Mouse (Mus musculus): Measurements from ENCODE around the gene Sdccag8. TPM values are rescaled to one million over a fixed set of nuclear protein-coding genes. Genes with fewer than 3 reads are reported as not detected.
A peak's percentile ranks its signal among the peaks of the same experiment; 100 is the strongest.
"Not testable (repeated sequence)": the region's sequence is repeated elsewhere in the genome, so short reads cannot be mapped to it uniquely, and the experiment has no call there.

The Sdccag8 gene
- total RNA-seq, 4 experiments from 2014 or later, result 14.8 to 17.9 (median 15.0) TPM

DNA sequence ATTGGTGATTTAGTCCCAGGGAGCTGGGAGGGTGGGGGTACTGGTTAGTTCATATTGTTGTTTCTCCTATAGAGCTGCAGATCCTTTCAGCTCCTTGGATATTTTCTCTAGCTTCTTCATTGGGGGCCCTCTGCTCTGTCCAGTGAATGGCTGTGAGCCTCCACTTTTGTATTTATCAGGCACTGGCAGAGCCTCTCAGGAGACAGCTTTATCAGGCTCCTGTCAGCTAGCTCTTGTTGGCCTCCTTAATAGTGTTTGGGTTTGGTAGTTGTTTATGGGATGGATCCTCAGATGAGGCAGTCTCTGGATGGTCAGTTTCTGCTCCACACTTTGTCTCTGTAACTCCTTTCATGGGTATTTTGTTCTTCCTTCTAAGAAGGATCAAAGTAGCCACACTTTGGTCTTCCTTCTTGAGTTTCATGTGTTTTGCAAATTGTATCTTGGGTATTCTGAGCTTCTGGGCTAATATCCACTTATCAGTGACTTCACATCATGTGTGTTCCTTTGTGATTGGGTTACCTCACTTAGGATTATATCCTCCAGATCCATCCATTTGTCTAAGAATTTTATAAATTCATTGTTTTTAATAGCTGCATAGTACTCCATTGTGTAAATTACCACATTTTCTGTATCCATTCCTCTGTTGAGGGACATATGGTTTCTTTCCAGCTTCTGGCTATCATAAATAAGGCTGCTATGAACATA, 127.0 kb downstream of the Sdccag8 start:
- DNase-seq (ENCODE audit: low spot score in 2 of 2), result not testable (repeated sequence)

DNA sequence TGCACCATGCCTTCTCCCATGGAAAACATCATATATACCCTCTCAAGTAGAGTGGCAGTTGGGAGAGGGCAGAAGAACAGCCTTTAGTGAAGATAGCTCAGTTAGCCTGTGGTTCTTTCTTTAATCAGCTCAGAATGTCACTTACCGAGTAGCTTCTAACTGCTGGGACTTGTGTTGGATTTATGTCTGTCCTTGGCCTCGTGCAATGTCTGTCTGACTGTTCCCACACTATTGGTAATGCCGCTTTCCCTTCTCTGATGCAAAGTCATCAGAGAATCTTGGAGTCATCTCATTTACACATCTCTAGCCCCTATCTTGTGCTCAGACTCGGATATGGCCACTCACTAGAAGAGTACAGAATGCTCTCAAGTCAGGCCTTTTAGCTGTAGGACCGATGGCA, 128.7 kb downstream of the Sdccag8 start:
- no peak for DNase-seq (ENCODE audit: low spot score in 2 of 2)

DNA sequence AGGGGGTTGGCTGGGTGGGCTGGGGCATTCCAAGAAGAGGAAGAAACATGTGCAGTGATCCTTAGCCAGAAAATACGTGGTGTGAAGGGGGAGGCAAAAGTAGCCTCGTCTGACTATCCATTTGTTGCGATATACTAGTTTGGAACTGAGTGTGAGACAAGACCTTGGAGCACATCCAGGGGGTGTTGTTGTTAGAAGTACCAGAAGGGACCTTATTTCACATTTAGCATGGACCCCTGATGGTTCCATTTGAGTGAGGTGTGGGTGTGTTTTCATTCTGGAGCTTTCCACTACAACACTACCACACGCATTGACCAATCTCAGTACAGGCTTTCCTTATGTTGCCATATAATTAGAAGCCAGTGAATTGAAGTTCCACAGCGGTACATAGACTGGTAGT, 129.5 kb downstream of the Sdccag8 start:
- DNase-seq (ENCODE audit: low spot score in 2 of 2), result no peak

DNA sequence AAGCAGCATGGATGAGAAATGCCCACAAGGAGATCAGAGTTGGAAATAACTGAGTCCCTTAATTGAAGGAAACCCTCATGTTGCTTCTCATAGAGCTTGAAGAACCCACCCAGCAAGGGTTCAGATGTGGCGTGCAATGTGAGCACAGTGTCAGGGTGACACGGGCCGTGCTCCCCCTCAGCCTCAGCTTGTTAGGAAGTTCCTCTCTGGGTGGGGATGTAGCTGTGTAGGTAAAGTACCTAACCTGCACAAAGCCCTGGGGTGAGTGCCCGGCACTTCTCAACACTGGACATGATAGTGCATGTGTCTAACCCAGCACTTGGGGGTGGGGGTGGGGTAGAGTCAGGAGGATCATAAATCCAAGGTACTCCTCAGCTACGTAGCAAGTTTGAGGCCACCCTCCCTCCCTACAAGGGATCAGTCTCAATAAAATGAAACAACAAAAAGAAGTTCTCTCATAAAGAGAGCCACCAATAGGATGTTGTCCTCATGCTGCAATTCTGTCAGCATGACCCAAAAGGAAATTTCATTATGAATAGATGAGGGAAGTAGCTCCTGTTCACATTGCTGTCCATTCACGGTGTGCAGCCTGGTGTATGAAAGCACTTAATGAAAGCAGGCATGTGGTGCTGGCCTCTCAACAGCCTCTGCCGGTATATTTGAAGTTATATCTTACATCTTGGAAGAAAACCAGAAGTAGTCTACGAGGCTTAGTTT, 130.2 kb downstream of the Sdccag8 start:
- no peak for DNase-seq (ENCODE audit: low spot score in 2 of 2)

DNA sequence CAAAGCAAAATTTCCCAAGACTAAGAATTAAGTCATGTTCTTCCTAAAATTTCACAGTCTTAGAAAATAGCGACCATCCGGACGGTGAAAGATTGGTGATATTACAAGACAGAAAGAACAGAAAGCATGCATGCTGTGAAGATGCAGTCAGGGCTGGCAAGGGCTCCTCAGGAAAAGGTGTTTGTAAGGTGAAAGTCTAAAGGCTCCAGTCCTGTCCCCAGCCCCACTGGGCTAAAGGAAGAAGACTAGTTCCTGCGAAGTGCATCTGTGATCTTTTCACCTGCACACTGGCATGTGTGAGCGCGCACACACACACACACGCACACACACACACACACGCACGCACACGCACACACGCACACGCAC, 130.7 kb downstream of the Sdccag8 start:
- DNase-seq (ENCODE audit: low spot score in 2 of 2), result no peak

DNA sequence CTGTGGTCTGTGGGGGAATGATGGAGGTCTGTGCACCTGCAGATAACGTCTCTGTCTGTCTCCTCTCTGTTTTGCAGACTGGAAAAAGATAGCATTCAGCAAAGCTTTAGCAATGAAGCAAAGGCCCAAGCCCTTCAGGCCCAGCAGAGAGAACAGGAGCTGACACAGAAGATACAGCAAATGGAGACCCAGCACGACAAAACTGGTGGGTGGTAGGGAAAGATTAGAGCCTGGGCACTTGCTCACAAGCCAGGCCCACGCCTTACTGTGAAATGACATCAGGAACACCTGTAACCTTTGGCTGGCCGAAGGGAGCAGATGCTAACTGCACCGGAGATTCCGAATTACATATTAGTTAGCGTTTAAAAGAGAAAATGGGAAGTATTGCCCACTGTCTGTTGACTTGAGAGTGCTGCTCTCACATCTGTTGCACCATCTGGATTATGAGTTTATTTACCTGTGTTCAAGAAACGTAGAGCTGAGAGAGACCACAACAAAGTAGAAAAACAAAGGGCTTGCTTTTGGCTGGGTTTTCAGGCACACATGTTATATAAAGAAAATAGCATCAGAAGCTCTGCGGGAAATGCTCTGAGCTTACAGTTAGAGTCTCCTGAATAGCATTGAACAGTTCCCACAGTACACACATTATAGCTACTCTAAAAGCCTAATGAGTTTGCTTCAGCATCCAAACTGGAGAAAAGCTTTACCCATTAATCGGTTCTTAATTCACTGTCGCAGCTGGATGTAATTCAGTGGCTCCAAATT, 131.8 kb downstream of the Sdccag8 start:
- DNase-seq (ENCODE audit: low spot score in 2 of 2), result no peak

DNA sequence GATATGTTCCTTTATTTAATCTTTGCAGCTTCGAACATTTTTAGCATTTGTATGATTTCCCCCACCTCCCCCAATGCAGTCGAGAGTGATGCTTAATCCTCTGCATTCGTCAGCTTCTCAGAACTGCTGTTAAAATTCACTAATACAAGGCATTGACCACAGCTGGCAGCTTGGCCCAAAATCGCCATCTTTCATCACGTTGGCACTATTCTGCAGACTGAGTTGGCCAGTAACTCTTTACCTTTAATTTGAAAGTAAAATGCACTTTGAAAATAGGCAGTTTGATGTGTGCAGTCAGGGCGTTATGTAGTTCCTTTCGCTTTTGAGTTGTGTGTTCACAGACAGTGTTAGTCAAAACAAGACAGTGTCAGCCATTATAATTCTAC, 132.3 kb downstream of the Sdccag8 start:
- DNase-seq (ENCODE audit: low spot score in 2 of 2), result no peak

DNA sequence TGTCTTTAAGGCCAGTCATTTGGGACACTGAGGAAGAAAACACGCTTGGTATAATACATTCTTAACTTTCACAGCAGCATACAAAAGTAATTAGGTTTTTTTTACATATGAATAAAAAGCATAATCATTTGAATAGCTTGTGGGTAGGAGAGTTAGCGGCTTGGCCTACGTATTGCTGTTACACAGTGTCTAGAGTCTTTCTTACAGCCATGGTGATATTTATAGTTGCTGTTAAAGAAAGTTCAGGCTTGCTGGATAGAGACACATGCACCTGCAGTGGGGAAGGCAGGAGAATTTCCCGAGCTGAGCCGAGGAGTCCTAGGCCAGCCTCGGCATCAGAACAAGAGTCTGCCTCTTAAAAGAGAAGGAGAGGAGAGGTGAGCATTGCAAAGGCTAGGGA, 134.4 kb downstream of the Sdccag8 start:
- DNase-seq (ENCODE audit: low spot score in 2 of 2), result no peak

DNA sequence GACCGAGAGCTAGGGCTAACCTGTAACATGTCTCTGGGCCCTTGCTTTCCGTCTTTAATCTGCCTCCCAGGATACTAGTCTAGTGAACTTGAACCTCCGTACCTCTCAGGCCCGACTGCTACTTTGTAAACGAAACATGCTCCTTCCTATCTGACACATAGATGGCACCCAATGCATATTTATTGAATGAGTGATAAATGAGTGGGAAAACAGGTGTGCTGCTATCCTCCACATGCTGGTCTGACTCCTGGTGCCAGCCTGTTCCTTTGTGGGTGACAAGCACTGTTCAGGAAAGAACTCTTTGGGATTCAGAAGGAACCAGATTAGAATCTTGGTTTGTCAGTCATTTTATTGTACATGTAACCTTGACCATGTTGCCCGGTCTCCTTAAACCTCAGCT, 134.9 kb downstream of the Sdccag8 start:
- DNase-seq (ENCODE audit: low spot score in 2 of 2), result no peak

DNA sequence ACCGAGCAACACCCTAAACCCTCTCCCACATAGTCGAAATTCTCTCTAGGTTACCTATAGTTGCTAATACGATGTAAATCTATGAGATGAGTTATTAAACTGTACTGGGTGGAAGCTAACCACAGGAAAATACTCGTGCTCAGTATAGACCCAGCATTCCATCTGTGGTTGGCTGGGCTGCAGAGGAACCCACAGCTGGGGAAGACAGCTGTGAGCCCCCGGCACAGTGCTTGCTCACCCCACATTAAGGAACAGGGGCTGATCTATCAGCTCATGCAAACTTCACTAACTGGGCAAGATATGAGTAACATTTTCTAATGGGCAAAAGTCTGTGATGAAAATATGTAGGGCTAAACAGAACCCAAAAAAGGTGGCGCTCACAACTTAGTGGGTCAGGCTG, 135.6 kb downstream of the Sdccag8 start:
- no peak for DNase-seq (ENCODE audit: low spot score in 2 of 2)

DNA sequence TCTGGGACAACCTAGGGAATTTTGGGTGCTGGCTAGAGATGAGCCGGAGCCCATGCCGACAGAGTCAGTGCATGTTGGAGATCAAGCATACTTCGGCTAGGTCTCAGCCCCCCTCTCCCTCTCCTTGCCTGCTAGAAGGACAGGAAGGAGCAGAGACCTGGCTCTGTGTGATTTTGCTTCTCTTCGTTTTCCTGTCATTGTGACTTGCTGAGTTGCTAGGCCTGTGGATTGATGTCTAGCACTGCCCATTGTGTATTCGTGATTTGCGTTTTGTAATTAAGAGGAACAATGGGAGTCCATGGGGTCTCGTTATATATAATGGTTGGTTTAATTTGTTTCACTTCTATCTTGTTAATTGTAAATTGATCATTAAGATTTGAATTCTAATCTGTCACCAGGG, 137.4 kb downstream of the Sdccag8 start:
- DNase-seq (ENCODE audit: low spot score in 2 of 2), result no peak

DNA sequence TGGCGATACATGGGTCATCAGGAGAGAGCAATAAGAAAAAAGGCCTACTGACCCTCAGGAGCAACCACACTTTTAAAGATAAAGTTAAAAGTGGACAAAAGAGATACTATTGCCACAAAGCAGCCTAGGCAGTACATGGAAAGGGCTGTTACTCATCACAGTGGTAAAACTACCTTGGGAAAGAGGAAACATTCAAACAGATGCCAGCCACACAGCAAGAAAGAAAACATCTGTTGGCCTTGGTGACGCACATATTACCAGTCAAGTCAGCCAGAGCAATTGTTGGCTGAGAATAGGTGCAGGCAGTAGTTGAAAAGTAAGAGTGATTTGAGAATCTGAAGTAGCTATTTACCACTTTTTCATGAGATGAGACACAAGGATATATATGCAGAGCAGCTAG, 143.9 kb downstream of the Sdccag8 start:
- no peak for DNase-seq (ENCODE audit: low spot score in 2 of 2)

DNA sequence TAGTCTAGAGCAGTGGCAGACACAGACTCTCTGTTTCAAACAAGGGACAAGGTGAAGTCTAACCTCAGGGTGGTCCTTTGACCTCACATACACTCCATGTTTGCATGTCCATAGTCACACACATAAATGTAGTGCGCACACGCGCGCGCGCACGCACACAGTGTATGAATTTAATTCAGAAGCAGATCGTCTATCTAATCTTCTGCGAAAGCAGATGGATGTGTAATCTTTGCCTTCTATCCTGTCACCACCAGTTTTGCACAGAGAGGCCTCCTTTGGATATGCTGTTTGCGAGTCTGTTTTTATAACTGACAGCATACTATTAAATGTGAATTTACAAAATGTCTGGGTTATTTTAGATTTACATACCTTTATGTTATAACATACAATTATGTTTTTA, 147.3 kb downstream of the Sdccag8 start:
- DNase-seq (ENCODE audit: low spot score in 2 of 2), result no peak

DNA sequence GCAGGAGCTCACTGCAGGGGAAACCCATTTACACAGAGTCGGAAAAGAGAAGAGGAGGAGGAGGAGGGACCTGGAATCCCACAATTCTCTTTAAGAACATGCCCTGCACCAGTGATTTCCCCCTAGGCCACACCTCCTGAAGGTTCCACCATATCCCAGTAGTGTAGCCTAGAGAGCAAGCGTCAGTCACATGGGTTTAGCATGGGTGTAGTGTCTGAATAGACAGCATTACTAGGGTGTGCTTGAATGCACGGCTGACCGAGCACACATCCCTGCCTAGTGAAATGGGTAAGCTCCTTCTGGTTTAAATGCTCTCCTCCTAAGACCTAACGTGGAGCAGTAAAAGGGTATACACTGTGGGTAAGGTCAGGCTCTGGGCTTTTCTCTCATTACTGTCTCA, 148.4 kb downstream of the Sdccag8 start:
- DNase-seq (ENCODE audit: low spot score in 2 of 2), result no peak

DNA sequence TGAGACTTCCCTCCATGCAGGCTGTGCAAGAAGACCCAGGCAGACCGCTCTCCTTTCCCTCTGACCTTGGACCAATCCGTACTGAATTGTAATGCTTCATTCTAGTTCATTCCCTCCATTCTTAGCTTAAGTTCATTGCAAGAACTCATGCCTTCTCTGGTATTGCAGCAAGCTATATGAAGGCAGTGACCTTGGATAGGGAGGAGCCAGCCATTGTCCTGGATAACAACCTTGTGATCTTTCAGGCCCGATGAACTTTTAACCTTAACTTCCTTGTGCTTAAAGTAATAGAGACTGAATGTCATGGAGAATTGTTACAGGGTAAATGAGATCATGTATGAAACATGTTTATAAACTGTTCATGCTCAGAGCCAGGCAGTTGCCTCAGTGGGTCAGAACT, 152.8 kb downstream of the Sdccag8 start:
- no peak for DNase-seq (ENCODE audit: low spot score in 2 of 2)

DNA sequence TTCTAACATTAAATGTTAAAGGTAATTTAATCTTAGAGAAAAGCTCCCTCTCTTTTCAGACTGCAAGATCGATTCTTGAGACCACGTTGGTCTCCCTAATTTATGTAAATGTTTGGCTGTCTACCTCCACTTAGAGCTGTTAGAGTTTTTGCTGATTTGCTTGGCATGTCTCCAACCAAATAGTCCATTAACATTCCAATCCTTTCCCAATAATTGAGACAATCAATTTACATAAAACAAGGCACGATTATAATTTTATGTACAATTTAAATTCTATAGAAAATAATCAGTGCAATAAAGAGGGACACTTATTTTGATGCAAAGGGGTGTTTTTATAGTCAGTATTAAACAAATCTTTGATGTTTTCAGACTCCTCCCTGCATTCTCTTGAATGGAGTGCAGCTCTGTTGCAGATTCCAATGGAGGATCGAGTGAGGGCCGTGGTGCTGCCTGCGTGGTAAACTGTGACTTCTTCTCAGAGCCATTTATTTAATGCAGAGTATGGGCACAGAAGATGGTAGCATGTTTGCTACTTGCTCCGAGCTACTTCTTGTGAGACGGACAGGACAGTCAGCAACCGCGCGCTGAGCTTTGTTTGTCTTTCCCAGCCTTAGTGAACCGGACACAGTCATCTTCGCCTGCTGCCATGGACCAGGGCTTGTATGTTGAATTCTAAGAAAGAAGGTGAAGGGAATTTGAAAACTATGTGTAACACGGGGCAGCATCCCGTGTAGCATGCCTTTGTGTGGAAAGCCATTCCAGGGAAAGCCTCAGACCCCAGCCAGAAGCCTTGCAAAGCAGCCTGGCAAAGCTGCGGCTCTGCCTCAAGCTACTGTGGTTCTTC, 156.4 kb downstream of the Sdccag8 start:
- DNase-seq (ENCODE audit: low spot score in 2 of 2), result no peak

DNA sequence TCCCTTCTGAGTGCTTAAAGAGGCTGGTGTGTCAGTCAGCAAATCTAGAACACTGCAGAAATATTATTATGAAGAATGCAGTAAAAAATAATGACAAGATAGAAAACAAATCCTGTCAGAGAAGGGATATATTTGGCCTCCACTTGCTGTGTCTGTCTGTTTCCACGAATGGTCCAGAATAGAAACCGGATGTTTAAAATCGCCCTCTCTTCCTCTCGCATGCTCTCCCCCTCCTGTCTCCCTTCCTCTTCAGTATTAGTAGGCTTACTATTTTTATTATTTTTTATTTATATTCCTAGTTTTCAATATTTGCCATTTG, 157.0 kb downstream of the Sdccag8 start:
- DNase-seq (ENCODE audit: low spot score in 2 of 2), result no peak

DNA sequence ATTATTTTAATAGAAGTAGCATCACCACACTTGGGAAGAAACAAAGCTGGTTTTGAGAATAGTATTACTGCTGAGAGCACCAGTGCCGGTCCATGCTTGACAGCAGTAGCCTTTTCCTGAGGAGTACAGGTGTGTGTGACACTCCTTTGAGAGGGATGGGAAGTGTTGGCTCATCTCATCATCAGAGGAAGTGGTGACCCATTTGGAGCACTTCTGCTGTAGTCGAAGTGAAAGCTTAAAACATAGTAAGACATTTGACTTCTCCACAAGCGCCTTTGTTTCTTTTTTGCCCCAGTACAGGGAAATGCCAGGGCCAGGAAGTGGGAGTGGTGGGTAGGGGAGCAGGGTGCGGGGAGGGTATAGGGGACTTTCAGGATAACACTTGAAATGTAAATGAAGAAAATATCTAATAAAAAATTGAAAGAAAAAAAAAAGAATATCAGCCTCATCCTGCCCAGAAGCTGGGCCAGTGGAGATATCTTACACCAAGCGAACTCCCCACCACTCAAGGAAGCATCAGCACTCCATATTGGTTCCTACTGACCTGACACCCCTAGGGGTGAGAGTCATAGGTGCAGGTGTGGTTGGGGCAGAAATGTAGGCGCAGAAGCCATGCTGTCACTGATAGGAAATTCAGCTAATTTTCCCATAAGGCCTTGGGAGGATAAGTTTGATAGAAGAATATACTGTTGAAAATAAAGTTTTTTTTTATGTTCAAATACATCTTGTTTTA, 159.1 kb downstream of the Sdccag8 start:
- DNase-seq (ENCODE audit: low spot score in 2 of 2), result no peak

DNA sequence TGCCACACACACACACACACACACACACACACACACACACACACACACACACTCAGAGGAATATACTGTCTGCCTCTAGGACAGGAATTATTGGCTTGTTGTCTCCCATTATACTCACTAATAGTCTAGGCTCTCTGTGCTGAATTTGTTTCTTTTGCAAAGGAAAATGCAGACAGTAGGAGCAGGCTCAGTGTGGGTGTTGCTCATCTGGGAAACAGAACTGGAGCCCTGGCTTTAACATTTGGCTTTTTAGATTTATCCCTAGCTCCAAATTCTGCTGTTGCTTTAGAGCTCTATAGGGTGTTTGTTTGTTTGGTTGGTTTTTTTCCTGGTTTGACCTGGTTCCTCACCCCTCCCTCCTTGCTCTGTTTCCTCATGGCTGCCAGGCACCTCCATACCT, 164.8 kb downstream of the Sdccag8 start:
- DNase-seq (ENCODE audit: low spot score in 2 of 2), result no peak

DNA sequence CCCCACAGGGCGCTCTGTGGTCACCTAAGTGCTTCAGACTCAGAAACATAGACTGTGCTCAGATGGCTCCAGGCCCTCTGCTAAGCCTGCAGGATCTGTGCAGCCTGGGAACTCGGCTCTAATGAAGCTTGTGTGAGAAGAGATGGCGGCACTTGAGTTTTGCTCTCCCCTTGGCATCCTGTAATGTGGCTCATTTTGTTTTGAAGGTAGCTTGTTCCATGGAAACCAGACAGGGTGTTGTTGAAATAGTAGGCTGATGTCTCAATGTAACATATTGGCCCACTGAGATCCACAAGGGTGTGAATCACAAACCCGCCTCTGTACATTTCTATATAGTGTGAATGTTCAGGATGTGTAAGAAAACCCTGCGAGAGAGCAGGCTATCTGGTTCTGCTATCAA, 165.7 kb downstream of the Sdccag8 start:
- peak in 1 of 2 experiments; percentile 78 for DNase-seq (ENCODE audit: low spot score in 2 of 2)

DNA sequence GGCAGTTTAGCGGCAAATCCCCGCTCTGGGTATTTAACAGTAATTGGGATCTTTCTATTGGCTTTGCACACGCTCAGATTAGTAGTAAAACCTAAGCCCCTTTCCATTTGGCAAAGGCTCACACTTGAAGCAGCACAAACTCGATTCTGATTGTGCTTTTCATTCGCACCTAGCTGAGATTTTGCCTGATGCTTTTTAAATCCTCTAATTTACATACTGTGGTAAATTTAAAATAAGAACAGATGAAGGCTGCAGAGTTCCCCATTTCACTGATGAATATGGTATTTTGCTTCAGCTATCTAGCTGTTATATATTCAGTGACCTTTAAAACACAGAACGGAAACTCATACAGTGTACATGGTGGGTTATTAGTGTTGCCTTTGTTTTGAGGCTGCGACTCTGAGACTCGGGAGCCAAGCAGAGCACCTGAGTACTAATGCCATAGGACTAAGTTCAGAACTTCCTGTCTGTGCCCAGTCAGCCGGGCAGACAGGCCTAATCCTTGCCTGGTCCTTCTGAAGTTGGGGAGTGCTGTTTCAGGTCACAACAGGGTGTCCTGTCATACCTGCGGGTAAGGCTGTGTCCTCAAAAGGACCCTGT, 166.4 kb downstream of the Sdccag8 start:
- no peak for DNase-seq (ENCODE audit: low spot score in 2 of 2)

Measured in left cerebral cortex, adult 8-10 months (tissue).